Mouse (Mus musculus) CH12F3 (cell line): ENCODE measurements around the gene Prmt9.

Experiments used
- in situ Hi-C: fragments of 300-500 bp; cut with MboI; formaldehyde crosslinking; loops from 2 replicates; pipeline ENCODE4 v1.14.3; 2020; ENCODE audit warnings: low sequenced_read_pairs

The Prmt9 gene

DNA sequence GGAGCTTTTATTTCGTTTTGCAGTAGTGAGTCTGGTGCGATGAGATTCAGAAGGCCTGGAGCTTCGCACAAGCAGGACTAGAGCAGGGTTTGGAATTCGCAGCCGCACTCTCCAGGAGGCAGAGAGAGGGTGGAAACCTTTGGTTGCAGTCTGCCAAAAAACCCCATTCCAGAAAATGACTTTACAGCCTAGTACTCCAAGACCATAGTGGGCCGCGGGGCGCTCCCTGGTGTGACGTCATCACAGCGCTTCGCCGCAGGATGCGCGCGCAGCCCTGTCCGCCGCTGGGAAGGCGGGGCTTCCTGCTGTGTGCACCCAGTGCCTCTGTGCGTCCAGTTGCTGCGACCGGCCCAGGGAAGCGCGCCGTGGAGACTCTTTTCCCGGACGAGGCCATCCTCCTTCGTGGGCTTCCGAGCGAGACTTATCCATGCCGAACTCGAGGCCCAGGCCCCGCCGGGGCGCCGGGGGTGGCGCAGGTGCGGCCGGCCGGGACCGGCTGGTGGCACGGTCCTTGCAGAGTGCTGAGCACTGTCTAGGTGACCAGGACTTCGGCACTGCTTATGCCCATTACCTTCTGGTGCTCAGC, at the start of gene Prmt9:
Gene Prmt9 (plus strand): TSS at position 277 of the 586 bp plus-strand sequence.
- in situ Hi-C loops: no loop called here

DNA sequence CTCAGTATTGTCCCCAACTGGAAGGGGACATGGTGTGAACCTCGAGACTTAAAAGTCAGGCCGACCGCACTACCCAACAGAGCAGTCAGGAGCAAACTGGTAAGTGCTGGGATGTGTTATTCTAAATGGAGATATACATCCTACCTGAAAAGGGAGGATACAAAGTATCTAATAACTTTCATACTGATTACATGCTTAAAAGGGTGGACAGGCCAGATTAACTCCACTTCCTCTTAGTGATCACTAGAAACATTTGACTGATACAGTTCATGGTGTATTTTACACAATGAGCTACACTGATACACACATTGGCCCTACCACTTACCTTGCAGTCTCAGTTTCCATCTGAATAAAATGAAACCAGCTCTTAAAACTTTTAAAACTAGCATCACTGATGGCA, 48.9 kb upstream of the Prmt9 start:
- in situ Hi-C loops: no loop called here

DNA sequence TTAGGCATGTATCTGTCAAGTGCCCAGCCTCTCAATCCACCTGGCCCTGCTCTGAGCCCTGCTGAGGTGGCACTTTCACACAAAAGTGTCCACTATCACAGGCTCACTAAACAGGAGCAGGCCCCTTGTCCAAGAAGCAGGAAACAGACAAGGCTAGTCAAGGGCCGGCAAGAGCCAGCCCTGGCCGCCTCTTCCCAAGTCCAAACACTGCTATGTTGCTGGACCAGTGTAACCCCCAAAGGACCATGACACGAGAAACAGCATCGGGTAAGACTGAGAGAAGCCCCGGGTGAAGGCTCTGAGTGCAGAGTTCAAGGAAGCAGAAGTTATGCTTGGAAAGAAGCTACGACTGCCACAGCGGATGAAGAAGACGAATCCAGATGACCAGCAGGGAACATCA, 48.1 kb upstream of the Prmt9 start:
- in situ Hi-C loops: no loop called here

DNA sequence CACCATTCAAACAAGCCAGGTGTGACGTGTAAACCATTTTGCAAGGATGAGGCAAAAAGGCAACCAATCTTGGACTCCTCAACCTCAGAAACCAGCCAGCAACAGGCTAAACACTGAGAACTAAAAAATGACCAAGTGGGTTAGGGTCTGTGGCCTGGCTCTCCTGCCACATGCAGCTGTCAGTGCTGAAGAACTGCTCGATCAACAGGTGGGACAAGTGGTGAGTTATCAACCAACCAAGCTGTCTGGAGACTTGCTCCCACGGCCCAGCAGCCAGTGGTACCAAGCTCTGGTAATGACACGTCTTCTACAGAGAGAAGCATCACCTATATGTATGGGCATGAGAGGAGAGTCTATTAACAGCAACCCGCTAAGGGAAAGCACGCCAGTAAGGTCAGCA, 46.6 kb upstream of the Prmt9 start:
- in situ Hi-C loops: no loop called here

DNA sequence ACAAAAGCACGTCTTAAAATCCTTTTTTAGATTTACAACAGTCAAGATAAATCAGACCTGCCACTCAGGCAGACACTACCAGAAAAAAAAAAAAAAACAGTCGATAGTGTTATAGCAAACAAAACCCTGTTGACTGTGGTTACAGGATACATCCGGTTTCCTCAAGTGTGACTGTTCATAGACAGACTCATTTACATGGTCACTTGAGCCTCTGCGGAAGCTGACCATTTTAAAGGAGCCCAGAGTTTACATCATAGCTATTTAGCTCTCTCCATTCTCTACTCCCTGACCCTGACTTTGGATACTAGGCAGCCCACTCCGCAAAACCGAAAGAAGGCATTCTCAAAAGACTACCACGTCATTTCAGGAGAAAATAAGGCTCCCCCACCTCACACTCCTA, 42.7 kb upstream of the Prmt9 start:
- in situ Hi-C loops: no loop called here

DNA sequence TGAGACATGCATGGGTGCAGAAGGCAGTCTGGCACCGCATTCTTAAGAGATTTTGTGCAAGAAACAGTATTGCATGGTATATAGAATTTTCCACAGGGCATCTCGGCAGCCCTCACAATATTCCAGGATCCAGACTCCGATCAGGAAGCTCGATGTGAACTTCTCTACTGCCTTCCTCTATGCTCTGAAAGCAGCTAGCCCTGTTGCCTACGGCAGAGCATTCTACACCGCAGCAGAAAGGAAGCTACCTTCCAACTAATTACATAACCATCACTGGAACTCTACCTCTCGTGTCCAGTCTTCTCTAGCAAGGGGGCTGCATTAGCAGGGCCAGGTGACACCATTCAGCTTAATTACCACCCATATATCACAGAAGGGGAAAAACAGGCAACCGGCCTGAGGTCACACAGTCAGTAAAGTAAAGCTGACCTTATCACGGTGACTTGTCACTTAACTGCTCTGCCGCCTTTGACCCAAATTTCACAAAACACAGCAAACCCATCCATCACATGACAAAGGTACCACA, 41.6 kb upstream of the Prmt9 start:
- in situ Hi-C loops: no loop called here

DNA sequence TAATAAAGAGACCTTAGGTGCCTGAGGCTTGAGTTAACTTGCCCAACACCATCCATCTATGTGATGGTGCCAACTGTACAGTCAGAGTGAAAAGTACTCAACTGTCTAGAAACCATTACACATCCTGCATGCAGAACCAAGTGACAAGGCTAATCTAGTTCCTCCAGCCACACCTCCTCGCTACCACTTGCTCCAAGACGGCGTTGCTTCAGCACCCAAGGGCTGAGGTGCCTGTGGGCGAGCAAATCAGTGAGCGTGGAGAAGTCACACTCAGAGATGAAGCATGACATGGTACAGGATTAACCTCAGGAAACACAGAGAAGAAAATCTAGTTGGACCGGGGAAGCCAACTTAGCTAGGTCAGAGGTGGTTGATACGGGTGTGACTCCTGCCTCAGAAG, 40.2 kb upstream of the Prmt9 start:
- in situ Hi-C loops: no loop called here

DNA sequence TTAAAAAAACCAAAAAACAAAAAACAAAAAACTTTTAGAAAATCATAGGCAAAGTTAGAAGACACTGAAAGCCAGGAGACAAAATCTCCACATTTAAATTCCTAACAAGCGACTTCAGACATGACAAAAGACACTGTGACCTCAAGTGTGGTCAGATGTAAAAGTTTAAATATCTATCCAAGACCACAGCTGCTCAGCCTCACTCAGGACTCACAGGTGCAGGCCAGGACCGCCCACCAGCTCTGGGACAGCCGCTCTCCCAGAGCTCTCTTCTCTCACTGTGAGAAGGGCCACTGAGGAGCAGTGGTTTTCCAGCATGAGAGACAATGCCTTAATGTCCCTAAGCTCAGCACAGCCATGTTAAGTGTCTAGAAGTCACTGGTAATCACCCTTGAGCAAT, 38.8 kb upstream of the Prmt9 start:
- in situ Hi-C loops: no loop called here

DNA sequence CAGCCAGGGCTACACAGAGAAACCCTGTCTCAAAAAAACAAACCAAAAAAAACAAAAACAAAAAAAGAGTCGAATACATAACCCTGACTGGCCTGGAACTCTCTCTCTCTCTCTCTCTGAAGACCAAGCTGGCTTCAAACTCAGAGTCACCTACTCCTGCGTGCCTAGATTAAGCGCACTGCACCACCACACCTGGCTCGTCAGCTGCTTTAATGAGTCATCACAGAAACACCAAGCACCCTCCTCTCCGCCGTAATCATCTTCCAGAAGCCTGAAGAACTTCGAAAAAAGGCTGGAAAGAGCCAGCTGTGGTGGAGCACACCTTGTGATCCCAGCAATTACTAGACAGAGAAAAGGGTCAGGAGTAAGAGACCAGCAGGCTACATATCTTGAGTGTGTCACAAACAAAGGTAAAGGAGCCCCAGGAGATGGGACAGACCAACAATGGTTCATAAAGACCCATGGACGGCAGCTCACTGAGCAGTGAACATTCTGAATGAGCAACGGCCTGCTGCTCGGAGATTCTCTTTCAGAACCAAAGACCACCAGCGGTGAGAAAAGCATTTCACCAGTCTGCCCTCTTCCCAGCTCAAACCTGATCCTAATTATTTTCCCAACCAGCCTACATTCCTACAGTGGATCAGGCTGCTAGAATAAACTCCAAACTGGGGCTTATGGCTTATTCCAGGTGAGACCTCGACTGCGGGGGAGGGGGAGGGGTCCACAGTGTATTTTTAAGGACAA, 37.3 kb upstream of the Prmt9 start:
- in situ Hi-C loops: no loop called here

DNA sequence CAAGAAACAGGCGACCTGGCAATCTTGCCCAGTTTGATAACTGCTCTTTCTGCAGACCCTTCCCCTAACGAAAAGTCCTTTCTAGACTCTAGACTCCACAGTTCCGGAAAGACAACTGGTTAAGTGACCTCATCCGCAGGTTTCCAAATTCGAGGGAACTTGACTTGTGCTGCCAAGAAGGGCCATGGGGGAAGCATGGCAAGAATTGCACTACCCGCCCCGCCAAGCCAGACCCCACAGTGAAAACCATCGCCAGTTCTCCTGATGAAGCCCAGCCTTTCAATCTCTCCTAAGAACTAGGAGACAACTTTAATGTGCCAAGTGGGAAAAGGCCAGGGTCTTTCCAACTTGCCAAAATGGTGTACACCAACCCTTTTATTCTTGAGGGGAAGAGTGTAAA, 34.0 kb upstream of the Prmt9 start:
- in situ Hi-C loops: no loop called here

DNA sequence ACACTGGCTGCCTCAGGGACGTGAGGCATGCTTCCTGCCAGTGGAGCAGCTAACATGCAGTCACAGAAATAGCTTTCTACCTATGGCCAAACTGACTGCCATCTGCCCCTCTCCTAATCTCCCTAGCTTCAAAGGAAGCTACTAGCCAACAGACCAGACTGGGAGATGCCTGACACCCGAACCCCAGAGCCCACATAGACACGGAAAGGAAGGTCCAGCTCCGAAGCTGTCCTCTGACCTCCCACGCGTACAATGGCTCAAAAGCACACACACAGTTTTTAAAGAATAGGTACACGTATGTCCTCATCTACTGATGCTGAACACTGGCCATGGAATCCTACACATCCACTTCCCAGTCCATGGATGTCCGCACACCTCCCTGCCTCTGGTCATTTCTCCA, 33.4 kb upstream of the Prmt9 start:
- in situ Hi-C loops: no loop called here

DNA sequence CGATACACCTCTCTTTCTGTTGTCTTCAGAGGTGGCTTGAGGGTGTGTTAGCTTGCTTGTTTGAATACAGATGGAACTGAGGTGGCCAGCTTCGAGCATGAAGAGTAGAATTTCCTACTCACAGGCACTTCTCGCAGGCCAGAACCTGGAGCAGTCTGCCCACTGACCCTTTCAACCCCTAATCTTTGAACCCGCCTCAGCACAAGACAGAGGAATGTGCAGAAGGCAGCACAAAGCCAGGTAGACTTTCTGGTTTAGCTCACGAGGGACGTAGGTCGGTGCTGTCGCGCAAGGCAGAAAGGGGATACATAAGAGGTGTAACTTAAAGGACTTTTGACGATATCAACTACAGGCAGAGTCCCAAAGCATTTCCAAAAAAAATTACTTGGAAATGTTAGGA, 32.4 kb upstream of the Prmt9 start:
- in situ Hi-C loops: no loop called here

DNA sequence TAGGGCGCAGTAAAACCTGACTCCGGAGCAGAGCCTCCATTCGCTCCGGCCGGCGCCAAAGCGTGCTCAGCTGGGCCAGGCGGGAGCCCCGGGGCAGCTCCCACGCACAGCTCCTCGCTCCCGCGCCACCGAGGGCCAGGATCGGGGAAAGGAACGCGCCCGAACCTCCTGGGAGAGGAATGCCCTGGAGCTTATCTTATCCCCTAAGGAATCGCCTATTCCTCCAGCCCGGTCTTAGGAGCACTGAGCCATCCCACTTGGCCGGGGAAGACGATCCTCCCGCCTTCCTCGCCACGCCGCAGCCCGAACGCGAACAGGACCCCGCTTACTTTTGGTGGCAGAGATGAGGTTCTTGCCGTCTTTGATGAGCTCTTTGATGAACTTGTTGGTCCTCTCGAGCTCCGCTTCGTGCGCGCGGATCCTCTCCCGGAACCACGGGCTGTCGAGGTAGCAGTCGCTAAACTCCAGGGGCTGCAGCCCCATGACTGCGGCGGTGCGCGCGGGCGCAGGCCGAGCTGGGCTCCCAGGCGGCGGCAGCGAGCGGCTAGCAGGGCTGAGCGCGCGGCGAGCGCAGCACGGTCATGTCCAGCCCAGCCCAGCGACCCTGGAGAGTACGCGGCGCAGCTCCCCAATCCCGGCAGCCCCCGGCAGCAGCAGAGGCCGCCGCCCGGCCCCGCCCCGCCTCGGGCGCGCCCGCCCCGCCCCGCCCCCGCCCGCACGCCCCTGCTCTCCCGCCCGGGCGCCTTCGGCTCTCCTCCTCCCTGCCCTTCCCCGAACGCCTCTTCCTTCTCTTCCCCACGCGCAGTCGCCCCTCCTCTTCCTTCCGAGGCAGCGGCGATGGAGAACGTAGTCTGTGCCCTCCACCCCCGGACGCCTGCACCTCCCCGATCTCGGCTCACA, 31.6 kb upstream of the Prmt9 start, which contains the start of gene Arhgap10:
Gene Arhgap10 (minus strand): TSS at position 653 of the 900 bp plus-strand sequence.
- in situ Hi-C loops: no loop called here

DNA sequence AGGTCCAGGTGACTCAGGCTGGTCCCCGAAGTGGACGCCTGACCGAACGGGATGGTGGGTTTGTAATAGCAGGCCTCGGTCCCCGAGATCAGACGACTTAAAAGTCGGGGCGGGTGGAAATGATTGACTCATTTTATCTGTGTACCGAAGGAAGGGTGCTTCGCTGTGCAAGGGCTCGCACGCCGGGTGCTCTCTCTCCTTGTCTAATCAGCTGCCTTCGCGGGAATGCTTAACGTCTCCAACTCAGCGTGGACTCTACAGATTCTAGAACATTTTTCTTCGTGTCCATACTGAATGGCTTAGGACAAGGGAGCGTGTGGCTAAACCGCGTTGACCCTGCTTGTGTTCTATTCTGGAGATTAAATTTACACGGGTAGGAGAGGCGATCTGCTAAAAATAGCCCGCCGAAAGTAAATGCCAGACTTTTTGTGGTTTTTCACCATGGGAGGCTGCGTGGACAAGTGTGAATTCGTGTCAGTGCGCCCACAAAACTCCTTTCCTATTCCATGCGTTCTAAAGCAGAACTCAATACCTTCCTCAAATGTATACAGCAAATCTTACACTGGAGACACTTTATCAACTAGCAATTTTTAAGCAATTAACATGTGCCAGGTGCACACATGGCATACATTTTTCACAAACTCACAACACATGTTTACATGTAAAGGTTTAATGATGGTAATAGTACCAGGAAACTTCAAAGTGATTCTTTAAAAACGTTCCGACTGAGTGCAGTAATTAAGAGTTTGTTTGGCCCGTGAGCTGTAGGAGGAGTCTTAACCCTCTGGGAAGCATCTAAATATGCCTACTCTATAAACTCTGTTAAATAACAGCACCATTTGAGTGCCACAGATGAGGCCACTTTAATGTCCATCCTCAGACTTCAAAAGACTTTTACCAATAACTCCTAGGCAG, 30.7 kb upstream of the Prmt9 start:
- in situ Hi-C loops: no loop called here

DNA sequence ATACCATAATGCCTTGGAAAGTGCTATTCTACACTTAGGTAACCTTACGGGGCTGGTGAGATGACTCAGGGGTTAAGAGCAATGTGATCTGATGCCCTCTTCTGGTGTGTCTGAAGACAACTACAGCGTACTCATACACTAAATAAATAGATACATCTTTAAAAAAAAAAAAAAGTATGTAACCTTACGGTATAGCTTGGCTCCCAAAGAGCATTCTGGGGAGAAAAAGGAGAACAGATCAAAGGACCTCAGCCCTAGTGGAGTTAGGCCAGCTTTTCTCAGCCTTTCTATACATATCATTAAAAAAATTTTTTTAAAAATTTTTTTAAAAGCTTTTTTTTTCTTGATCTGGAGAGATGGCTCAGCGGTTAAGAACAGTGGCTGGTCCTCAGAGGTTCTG, 28.6 kb upstream of the Prmt9 start:
- in situ Hi-C loops: loop anchor here (10.0 kb wide), 1 partner anchor 96 kb away; no protein-coding TSS in a partner anchor

DNA sequence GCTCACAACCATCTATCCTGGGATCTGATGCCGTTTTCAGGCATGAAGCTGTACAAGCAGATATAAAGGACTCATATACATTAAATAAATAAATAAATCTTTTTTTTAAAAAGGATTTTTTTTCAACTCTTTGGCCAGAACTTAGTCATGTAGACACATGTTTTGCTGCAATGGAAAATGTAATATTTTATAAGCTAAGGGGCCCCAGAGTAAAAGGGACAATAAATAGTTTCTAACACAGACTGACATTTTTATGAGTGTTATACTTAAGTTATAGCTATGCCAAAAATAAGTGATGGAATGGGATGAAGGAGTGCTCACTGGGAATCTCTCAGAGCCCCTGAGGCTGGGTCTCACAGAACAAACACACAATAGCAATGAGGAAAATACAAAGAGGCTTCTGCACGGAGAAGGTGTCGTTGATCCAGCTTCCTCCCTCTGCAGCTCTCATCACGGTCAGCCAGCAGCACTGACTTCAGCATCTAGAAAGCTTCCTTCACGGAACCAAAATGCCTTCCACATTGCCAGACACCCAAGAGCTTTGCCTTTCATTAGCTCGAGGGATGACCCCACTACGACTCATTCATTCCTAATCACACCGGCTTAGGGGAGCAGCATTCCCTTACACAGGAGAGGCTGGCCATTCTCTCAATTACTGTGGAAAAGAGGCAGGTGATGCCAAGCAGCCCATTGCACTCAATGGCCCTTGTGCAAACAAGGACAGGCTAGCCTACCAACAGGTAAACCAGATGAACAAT, 28.0 kb upstream of the Prmt9 start:
- in situ Hi-C loops: loop anchor here (10.0 kb wide), 1 partner anchor 96 kb away; no protein-coding TSS in a partner anchor

DNA sequence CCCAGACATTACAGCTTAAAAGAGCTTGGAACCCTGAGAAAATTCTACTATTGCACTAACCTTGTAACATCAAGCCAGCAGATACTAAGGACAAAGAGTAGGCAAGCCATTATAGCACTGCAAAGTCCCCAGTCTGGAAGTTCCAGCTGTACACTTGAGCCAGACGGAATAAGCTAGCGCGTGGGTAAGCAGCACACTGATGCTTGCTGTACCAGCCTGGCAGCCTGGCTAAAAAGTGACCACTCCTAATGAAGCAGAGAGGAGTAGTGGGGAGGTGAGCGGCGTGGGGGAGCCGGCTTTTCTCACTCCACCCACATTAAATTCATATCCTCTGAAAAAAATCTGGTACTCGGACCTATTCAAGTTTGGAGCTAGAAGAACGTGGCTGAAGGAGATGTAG, 26.2 kb upstream of the Prmt9 start:
- in situ Hi-C loops: loop anchor here (10.0 kb wide), 1 partner anchor 98 kb away; no protein-coding TSS in a partner anchor

DNA sequence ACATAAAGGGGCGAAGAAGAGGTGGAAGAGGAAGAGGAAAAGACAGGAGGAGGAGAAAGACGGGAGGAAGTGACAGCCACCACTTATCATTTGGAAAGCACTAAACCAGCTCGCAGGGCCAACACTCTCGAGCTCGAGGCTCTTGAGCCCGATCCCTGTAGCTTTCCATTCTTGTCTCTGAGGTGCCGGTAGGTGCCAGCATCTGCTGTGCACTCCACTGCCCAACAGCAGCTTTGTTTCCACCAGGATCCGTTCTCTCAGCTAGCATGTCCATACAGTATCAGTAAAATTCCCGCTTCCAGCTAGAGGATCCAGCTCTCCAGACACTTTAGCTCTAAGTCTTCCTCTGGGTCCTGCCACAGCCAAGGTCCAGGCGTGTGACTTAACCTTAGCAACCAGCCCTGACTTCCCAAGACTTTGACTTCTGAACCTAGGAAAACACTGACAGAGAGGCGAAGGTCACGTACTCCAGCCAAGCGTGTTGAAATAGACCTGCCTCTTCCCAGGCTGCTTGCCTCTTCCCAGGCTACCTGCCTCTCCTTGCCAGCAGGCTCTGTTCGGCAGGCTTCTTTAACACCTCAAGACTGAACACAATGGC, 25.1 kb upstream of the Prmt9 start:
- in situ Hi-C loops: loop anchor here (10.0 kb wide), 1 partner anchor 99 kb away; no protein-coding TSS in a partner anchor

DNA sequence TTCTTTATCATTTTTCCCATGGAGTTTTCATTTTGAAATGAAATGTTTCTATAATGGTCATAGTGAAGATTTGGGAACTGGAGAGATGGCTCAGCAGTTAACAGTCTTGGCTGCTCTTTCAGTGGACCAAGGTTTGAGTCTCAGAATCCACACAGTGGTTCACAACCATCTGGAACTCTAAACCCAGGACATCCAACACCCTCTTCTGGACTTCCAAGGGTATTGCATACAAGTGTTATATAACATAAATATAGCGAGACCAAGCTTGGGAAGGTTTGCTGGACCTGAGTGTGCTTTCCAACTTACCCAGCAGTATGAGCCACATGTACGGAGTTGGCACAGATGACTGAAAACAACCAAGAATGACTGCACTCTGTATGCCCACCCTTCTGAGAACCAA, 24.3 kb upstream of the Prmt9 start:
- in situ Hi-C loops: loop anchor here (10.0 kb wide), 1 partner anchor 100 kb away; no protein-coding TSS in a partner anchor
